Mouse (Mus musculus) c-Kit-positive CD71-negative TER-119-negative erythroid progenitor cells, embryonic 14.5 days (primary cell): ENCODE data around the gene Cep170.
"Not testable (repeated sequence)": the region's sequence is repeated elsewhere in the genome, so short reads cannot be mapped to it uniquely, and the experiment has no call there.

Experiments used
- DNase-seq: peaks from one replicate; pipeline ENCODE4 v3.0.0-alpha.2; 2013; ENCODE audit warnings: low read depth

Cep170 gene

GRCm38 (mm10) chr1:176814036-176814420, at the start of gene Cep170:
Cep170 (minus strand) TSS chr1:176814067.
- peak; percentile 90 for DNase-seq

- peak; percentile 75 for DNase-seq
Measured at GRCm38 (mm10) chr1:176861981-176862644, 48.2 kb upstream of the Cep170 start.

DNA sequence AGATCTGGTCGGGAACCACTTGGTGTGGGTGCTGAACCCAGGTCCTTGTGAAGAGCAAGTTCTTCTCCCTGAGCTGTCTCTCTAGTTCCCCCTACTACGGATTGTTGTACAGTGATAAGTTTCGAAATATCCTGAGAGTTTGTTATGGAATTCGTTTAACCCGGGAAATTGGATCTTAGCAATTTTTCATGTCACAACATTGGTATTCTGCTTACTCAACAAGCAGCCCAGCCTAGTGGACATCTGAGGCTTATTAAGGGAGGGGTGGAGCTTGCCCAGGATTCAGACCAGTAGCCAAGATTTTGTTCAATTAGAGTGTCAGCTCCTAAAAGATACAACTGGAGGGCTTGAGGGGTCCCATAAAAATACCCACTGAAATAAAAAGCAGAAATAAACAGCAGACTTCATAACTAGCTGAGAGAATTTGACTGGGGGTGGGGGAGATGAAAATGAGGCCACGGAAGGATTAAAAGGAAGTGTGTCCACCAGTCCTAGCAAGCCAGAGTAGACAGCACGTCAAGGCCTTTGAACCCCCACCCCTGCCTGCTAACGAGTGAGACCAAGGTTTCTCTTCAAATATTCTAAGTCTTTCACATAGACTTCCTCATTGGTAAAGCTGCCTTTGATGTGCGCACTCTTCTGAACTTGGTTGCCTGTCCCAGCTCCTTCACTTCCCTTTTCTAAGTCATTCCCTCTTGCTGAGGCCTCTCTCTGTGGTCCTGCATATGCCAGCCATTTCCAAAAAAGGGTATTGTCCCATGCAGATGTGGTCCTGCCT, 39.1 kb upstream of the Cep170 start:
- DNase-seq, result no peak

- no peak for DNase-seq
Measured at GRCm38 (mm10) chr1:176851401-176851800, 37.5 kb upstream of the Cep170 start.

DNA sequence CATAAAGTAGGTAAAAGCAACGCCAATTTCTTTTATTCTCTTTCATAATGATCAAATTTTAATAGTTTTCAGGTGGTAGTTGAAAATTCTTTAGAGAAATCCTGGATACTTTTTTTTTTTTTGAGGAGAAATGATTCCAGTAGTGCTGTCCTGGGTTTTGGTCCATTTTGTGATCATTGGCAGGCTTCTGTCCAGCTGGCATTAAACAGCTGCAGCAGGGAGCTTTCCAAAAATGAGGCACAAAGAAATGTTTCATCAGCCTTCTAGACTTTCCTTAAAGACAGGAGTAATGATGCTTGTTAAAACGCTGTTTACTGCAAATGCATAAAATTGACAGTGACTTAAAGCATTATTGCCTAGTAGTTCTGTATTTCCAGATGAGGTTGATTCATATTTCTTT, 35.5 kb upstream of the Cep170 start:
- no peak for DNase-seq

DNA sequence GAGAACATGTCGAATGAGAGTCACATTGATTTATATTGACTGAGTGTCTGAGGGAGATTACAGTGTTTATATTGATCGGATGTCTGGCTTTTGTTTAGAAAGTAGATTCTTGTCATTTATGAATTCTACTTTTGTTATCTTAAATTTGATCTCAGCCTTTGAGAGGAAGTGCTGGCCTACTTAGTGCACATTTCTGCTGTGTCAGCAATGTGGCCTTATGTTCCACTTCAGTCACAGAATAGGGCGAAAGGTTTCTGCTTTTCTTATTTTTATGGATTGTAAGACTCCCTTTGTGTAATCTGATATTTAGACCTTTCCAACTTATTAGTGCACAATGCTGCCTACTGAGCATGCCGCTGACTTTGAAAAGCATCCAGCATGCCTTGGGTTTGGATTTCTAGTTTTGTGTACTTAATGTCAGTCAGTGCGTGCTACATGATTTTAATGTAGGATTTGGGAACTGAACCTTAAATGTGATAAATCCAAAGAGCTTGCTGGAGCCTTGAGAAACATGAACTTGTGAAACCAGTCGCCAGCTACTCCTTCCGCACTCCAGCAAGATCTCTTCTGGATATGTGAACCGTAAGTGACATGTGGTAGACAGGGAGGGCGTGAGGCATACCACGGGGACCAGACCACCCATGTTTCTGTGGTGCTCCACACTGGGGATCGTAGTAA, 34.9 kb upstream of the Cep170 start:
- DNase-seq, result no peak

DNA sequence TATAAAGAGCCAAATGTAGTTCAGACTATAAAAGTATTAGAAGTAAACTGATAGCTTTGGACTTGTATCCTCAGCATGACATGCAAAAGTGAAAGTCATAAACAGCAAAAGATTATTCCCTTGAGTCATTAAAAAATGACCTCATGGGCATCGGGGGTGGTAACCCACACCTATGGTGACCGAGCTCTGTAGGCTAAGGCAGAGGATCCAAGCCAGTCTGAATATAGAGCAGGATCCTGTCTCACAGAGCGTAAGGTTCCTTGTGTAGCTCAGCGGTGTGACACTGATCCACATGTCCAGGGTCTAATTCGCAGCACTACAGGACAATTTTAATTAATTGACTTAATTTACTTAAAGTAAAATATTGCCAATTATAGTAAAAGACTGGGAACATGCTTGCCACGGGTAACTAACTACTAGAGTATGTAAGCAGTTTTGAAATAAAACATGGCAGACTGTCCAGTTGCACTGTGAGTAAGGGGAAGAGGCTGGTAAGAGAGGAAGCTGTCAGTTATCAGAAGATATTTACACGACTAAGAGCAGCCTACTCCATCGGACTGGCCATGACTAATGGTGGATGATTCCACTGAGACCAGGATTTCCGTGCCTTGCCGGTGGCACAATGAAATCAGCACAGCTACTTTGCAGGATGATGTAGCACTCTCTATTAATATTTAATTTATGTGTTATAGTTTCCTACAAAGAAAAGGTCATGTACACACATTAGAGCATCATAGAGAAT, 33.4 kb upstream of the Cep170 start:
- DNase-seq, result no peak

GRCm38 (mm10) chr1:176845082-176845977, 31.5 kb upstream of the Cep170 start:
- no peak for DNase-seq

GRCm38 (mm10) chr1:176836562-176836961, 22.7 kb upstream of the Cep170 start:
- DNase-seq, result not testable (repeated sequence)

- no peak for DNase-seq
Measured at GRCm38 (mm10) chr1:176835501-176836294, 21.8 kb upstream of the Cep170 start.

- no peak for DNase-seq
Measured at GRCm38 (mm10) chr1:176834880-176835279, 21.0 kb upstream of the Cep170 start.

DNA sequence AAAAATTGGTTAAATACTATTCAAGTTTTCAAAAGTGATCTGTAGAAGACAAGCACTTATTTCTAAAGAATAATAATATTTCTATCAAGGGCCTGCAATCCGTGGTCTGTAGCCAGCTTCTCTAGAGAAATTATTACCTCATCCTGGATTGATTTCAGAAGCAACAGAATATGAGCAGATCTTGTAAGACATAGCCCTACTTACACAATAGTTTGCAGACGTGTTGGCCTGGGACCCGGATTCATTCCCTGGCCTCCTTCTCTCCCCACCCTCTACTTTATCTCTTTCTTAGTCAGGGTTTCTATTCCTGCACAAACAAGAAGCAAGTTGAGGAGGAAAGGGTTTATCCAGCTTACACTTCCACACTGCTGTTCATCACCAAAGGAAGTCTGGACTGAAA, 20.1 kb upstream of the Cep170 start:
- DNase-seq, result no peak

- no peak for DNase-seq
Measured at GRCm38 (mm10) chr1:176833257-176833656, 19.4 kb upstream of the Cep170 start.

GRCm38 (mm10) chr1:176832607-176833006, 18.7 kb upstream of the Cep170 start:
- DNase-seq, result no peak

DNA sequence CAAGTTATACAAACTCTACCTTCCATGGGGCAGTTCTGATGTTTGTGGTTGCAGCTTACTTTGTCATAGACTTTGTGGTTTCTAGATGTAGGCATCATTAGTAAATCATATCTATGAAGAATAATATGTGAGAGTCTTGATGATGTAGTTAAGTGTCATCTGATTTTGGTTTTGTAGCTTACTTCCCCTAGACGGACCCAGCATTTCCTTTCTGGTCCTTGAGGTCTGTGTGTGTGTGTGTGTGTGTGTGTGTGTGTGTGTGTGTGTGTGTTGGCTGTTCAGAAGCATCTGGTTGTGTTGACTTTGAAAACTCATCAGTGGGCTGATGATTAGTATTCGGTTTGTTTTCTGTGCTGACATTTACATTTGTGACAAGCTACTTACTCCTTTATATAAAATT, 18.2 kb upstream of the Cep170 start:
- DNase-seq, result no peak

GRCm38 (mm10) chr1:176828666-176829065, 14.8 kb upstream of the Cep170 start:
- no peak for DNase-seq

DNA sequence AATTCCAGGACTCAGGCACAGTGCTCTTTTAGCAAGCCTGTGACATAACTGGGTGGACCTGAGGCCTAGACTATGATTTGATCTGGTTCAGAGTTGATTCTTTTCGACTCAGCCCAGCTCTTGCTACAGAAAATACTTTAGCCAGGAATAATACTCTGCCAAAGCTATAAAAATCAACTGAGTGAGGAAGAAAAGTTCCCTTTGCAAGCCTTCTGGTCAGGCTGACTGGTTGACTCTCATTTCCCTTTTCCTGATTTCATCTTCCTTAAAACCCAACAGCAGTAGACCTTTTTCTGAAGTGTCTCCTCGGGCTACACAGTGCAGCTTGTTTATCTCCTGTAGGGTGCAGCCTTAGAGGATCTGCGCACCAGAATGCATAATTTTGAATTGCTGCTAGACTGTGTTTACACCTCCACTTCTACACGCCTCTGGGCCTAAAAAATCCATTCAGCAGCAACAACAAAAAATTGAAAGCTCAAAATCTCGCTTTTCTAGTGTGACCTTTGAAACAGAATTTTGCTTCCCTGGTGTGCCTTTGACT, 14.1 kb upstream of the Cep170 start:
- DNase-seq, result no peak

GRCm38 (mm10) chr1:176827365-176827764, 13.5 kb upstream of the Cep170 start:
- no peak for DNase-seq

- no peak for DNase-seq
Measured at GRCm38 (mm10) chr1:176826931-176827330, 13.1 kb upstream of the Cep170 start.

DNA sequence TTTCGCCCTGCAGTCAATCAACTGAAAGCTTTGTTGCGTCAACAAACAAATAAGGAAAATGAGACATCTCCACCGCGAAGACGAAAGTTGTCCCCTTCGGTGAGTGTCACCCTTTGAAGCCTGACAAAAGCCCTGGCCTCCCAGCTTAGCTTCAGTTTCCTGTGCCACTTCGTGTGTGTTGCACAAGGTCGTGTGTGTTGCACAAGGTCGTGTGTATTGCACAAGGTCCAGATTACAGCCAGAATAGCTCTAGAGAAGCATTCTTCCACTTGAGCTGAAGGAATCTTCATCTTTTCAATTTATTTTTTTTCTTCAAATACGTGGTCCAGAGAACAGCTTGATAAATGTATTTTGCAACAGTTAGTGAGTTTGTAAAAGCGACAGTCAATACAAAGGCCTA, 12.3 kb upstream of the Cep170 start:
- no peak for DNase-seq
